Mouse (Mus musculus): Measurements from ENCODE around the gene Plcl1.

Gene Plcl1

GRCm38 (mm10) chr1:55528547-55529304 lies 123.0 kb downstream of the Plcl1 start:
- peak; percentile 30 for DNase-seq

DNA sequence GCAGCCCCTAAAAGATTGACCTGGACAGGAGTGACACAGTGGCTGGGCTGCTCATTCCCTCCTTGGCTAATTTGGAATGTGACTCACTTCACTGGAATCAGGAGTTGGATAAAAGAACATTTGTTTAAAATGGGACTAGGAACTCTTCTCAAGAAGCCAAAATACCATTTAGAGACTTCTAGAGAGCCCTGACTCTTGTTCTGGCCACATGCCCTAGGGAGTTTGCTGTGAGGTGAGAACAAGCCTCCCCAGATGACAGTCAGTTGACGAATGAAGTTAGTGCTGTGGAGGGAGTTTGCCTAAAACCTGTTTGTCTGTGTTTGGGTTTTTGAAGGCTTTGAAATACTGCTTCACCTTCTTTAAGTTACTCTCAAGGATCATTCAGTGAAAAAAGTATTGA lies 128.1 kb downstream of the Plcl1 start:
- DNase-seq = no peak

GRCm38 (mm10) chr1:55554405-55554804 lies 148.7 kb downstream of the Plcl1 start:
- no peak for DNase-seq

DNA sequence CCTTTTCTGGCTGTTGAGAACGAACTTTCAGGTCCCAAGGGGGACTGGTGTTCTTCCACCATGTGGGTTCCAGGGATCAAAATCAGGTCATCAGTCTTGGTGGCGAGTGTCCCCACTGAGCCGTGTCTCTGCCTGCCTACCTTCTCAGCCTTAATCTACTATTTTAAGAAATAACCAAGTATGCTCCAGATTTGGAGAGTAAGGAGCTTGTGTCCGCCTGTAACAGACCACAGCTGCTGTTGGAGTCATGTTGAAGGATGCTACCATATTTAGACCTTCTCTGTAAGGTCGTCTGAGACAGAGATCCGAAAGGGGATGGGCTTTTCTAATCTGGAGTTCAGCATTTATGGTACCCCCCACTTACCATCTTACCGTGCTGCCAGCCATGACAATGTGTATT lies 152.2 kb downstream of the Plcl1 start:
- DNase-seq = no peak

DNA sequence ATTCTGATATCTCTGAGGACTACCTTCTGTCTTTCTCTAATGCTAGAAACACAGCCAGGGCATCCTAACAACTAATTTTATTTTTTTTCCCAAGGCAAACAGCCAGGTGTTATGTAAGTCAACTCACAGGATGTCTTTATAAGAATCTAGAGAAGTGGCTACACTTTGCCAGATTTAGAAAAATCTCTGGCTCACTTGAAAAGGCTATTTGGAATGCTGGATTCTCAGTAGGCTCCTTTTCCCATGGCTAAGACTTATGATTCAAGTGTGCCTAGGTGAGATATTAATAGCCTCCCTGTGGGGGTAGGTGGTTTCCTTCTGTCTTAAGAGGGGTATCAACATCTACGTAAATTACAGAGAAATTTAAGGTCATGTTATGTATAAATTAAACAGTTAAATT lies 152.7 kb downstream of the Plcl1 start:
- DNase-seq = no peak

- DNase-seq = no peak
Measured at GRCm38 (mm10) chr1:55559998-55560397, 154.3 kb downstream of the Plcl1 start.

GRCm38 (mm10) chr1:55565933-55566332 lies 160.2 kb downstream of the Plcl1 start:
- DNase-seq = no peak

GRCm38 (mm10) chr1:55567801-55568360 lies 162.2 kb downstream of the Plcl1 start:
- DNase-seq = no peak

GRCm38 (mm10) chr1:55570225-55570624 lies 164.5 kb downstream of the Plcl1 start:
- DNase-seq = no peak

GRCm38 (mm10) chr1:55571399-55571798 lies 165.7 kb downstream of the Plcl1 start:
- DNase-seq = no peak

DNA sequence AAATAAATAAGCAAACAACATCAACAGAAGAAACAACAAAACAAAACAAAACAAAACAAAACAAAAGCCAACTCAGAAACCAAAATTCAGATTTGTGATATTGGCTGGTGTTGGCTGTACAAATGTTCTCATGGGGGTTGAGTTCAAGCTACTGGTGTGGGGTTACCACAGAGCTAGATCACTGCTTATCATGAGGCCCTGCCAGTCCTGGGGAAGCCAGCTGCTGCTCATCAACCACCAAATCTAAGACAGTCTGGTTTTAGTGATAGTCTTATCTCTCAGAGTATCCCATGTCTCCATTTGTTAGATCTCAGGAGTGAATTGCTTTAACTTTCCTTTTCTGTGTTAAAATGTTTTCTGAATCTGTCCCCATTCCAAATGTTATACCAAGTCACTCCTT lies 166.5 kb downstream of the Plcl1 start:
- DNase-seq = no peak

DNA sequence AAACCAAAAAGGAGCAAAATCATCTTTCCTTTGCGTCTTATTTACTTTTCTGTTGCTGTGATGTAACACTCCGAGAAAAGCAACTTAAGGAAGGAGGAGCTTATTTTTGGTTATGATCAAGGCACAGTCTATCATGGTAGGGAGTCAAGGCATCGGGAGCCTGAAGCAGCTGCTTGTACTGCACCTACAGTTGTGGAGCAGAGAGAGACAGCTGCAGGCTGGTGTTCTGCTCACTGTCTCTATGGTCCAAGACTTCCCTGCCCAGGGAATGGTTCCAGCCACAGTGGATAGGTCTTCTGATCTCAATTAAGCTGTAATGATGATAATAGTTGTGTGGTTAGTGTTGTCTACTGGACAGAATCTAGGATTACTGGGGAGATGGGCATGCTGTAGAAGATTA lies 166.9 kb downstream of the Plcl1 start:
- DNase-seq = no peak

DNA sequence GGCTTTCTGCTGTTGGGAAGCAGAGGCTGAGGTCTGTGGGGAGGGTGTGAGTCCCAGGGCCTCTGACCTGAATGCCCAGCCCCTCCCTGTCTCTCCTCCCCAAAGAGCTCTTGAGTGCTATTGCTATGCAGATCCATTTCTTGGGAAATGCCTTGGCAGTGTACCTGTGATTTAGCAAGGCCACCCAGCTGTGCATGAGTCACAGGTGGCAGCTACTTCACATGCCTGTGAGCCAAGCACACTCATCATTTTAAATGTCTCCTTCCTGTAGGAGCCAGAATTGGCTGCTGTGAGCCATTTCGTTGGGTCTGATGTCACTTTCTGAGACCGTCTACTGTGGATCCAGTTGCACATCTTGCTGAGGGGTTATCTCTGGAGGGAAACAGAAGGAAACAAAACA lies 170.2 kb downstream of the Plcl1 start:
- DNase-seq = no peak

DNA sequence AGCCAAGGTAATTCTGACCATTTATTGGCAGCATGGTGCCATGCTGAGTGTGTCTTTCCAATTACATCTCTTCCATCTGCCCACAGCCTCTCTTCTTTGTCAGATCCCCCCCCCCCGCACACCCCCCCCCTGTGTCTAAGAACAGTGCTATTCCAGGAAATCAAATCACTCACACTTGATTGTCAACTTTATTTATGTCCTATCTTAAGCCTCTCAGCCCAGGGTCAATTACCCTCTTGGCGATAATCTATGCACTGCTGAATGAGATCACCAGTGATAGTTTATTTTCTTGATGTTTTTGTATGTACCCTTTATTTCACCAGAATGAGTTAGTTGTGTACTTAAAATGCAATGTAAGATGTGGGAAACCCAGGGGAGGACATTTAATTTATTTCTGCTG lies 176.0 kb downstream of the Plcl1 start:
- DNase-seq = no peak

GRCm38 (mm10) chr1:55585441-55585840 lies 179.7 kb downstream of the Plcl1 start:
- no peak for DNase-seq

- DNase-seq = no peak
Measured at GRCm38 (mm10) chr1:55588090-55588489, 182.4 kb downstream of the Plcl1 start.

- no peak for DNase-seq
Measured at GRCm38 (mm10) chr1:55590047-55590446, 184.3 kb downstream of the Plcl1 start.

- DNase-seq = peak; percentile 40
Measured at GRCm38 (mm10) chr1:55600496-55600895, 194.8 kb downstream of the Plcl1 start.

DNA sequence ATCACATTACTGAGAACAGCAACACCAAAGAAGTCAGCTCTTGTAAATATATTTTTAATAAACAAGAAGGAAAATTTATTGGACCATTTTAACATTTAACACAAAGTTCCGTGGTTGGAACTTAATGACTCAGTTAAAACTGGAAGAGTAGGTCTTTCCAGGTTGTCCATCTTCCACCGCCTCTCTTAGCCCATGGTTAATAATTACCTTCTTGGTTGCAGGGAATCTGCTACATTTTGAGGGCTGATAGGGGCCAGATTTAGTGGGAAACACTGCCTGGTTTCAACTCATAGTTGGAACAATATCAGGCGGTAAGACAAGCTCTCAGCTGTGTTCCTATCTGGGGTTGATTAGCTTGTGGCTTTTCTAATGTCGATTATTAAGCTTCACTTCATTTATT lies 198.9 kb downstream of the Plcl1 start:
- DNase-seq = peak; percentile 39

DNA sequence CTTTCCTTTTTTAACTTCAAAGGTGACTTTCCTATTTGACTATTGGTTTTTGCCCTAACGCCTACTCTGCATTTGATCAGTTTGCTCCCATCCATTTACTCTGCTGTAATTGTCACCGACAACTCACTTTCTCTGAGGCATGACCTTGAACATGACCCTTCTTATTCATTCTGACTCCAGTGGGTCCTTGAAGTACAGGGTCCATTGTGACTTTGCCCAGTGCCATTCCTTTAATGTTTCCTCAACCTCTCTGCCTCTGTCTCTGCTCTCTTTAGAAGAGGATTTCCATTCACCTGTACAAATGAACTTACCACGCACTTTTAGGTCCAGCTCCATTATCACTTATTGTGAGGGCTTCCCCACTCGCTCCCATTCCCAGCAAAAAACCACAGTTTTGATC lies 199.7 kb downstream of the Plcl1 start:
- no peak for DNase-seq

GRCm38 (mm10) chr1:55605956-55606355 lies 200.2 kb downstream of the Plcl1 start:
- DNase-seq = no peak

DNA sequence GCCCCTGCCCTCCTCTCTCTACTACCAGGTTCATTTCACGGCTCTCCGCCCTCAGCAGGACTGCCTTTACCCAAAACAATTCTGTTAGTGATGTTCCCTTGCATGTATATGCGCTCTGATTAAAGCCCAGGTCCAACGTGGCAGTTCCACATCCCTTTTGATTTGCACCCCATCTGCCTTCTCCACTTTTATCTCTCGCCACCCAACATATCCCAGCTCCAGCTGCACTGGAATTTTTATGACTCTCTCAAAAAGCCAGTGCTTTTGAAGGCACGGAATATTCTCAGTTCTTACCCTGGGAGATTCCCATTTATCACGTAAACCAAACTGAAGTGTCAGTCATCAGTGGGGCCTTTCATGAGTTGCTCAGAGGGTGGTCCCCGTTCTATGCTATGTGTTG lies 200.7 kb downstream of the Plcl1 start:
- DNase-seq = no peak

- DNase-seq = no peak
Measured at GRCm38 (mm10) chr1:55612759-55613328, 207.1 kb downstream of the Plcl1 start.

DNA sequence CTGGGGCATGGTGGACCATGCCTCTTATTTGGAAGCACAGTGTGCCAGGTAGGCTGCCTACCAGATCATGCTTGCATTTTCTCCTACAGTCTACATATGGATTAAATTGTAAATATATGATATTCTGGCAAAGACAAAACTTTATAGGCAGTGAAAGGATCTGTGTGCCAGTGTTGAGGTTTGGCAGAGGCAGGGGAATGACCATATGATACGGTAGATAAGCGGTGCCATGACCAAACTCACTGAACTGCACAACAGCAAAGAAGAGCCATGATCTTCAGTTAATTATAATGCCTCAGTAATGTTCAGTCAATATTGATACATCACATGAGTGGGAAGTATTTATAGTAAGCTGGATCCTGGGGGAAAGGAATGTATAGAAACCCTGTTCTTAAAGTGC lies 212.1 kb downstream of the Plcl1 start:
- no peak for DNase-seq

Data from kidney, adult 9 months (tissue).